ENCODE assay signal across 8 mouse cellular contexts in the genomic region with DNA sequence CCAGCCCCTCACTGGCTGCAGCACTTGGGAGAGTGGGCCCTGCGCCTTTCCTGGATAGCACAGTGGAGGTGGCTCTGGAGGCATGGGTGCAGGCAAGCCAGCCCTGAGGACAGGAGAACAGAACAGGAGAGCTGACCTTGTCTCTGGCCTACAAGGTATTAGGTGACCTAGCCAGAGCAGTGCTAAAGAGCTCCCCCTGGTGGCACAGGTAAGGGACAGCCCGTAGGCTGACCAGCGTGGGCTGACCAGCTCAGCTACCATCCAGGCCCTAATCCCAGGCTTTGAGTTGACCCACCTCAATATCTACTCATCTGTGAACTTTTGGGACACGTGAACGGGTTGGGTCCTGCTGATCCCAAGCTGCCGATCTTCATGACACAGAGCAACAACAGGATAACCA.
DNase-seq lines count a peak whose midpoint lies in the region; ATAC-seq and TF ChIP-seq lines count a peak whose summit lies in the region.

No protein-coding gene starts in this region.

- no peak overlapping the region for H3K4me2 ChIP-seq in CH12.LX (ENCODE audit: insufficient read depth, low read depth, poor library complexity, severe bottlenecking)
- H3K4me2 ChIP-seq in kidney, postnatal 0 days (ENCODE audit: low read length) = no peak overlapping the region

- TF ChIP-seq POLR2A in CH12.LX (IDR thresholded peaks at IDR 0.05; ENCODE audit: low read depth, low read length) = no peak

- dilution Hi-C loops in CH12.LX (cut with MboI; ENCODE audit: extremely low pct_ligation_motif_present, extremely low pct_unique_long_range_greater_than_20kb, low sequenced_read_pairs) = no loop called here

- no peak overlapping the region for H3K27ac ChIP-seq in CH12.LX (ENCODE audit: insufficient read depth, low read depth)
- no peak overlapping the region for H3K27ac ChIP-seq in kidney, postnatal 0 days

- H3K9me3 ChIP-seq in CH12.LX (replicated peaks; ENCODE audit: low read length) = no peaks in the 10 kb centered on the region
- H3K9me3 ChIP-seq in kidney, postnatal 0 days (replicated peaks; ENCODE audit: low read length) = no peaks in the 10 kb centered on the region

- H3K4me3 ChIP-seq in CH12.LX (replicated peaks in 1 of 3; ENCODE audit: low read depth in 2 of 3, low read length in 2 of 3, poor library complexity in 1 of 3) = no peak overlapping the region
- H3K4me3 ChIP-seq in kidney, postnatal 0 days (replicated peaks; ENCODE audit: low read depth, low read length) = no peak overlapping the region

- H3K36me3 ChIP-seq in CH12.LX (replicated peaks in 1 of 2; ENCODE audit: control insufficient read depth in 1 of 2, insufficient read depth in 1 of 2, low read length in 1 of 2) = no peaks in the 10 kb centered on the region
- H3K36me3 ChIP-seq in kidney, postnatal 0 days (ENCODE audit: insufficient read depth, low read length) = no peaks in the 10 kb centered on the region

- H3K4me1 ChIP-seq in CH12.LX (ENCODE audit: control insufficient read depth in 1 of 2, insufficient read depth in 2 of 2) = peaks cover 4 to 17% of the 10 kb centered on the region in 2 experiments
- no peaks in the 10 kb centered on the region for H3K4me1 ChIP-seq in kidney, postnatal 0 days (replicated peaks; ENCODE audit: insufficient read depth, low read length)

- H3K9ac ChIP-seq in CH12.LX (ENCODE audit: insufficient read depth, low read depth) = no peak overlapping the region
- no peak overlapping the region for H3K9ac ChIP-seq in kidney, postnatal 0 days (ENCODE audit: low read depth, low read length)

- DNase-seq in cerebellum, adult 11 months = peak; percentile 5
- DNase-seq in cerebellum, postnatal 4 days (ENCODE audit: low spot score in 2 of 2) = no peak
- peak; percentile 24 for DNase-seq in CH12.LX (ENCODE audit: extremely low read depth)
- peak; percentile 44 to 68 for DNase-seq in cerebellum, postnatal 14 days
- DNase-seq in kidney, postnatal 0 days (ENCODE audit: low spot score) = peak; percentile 18
- DNase-seq in layer of hippocampus, postnatal 10 days (ENCODE audit: low spot score in 2 of 2) = no peak

- no peak for TF ChIP-seq EP300 in CH12.LX (IDR thresholded peaks at IDR 0.05; ENCODE audit: low read length)

- no peaks in the 10 kb centered on the region for H3K27me3 ChIP-seq in CH12.LX (replicated peaks)
- H3K27me3 ChIP-seq in kidney, postnatal 0 days (ENCODE audit: insufficient read depth, low read length) = no peaks in the 10 kb centered on the region

- no peak; the same call in 1 of the 2 replicates for ATAC-seq in kidney, postnatal 0 days (replicated peaks; ENCODE audit: low FRiP score, low read depth)
- ATAC-seq in megakaryocyte progenitor cell, adult 5-6 weeks (replicated peaks; ENCODE audit: poor library complexity) = 0 out of 2 replicates have a peak, but pooled peaks have one; percentile 44
- ATAC-seq in monocyte, adult 5-6 weeks (replicated peaks; ENCODE audit: insufficient number of reproducible peaks, low FRiP score, low TSS enrichment, poor library complexity, severe bottlenecking) = no peak; the same call in 1 of the 2 replicates

- no peaks in the 10 kb centered on the region for H3K79me2 ChIP-seq in CH12.LX (replicated peaks; ENCODE audit: control insufficient read depth, extremely low read depth, insufficient read depth, poor library complexity, severe bottlenecking)

- in situ Hi-C loops in CH12.LX (cut with MboI; ENCODE audit: low pct_ligation_motif_present, low pct_unique_long_range_greater_than_20kb, low sequenced_read_pairs) = loop anchor here (10.0 to 25.0 kb wide), 2 partner anchors 261 to 424 kb away; partner anchors contain the start of gene Slc38a2

- TF ChIP-seq CTCF in CH12.LX (conservative IDR thresholded peaks at IDR 0.05 in 1 of 2, IDR thresholded peaks at IDR 0.05 in 1 of 2; ENCODE audit: low read depth in 2 of 2, low read length in 2 of 2) = peak; percentile 77 to 88
- TF ChIP-seq CTCF in kidney, postnatal 0 days (IDR thresholded peaks at IDR 0.05; ENCODE audit: low read depth) = peak; percentile 76

- WGBS in kidney, postnatal 0 days = 75% methylated on average over 6 of the region's 6 CpGs

- peak; percentile 41 for TF ChIP-seq RAD21 in CH12.LX (IDR thresholded peaks at IDR 0.05; ENCODE audit: low read depth, low read length)

TF ChIP-seq in CH12.LX, 34 proteins besides CTCF, POLR2A, EP300 and RAD21:
- TF ChIP-seq POLR2AphosphoS2 (IDR thresholded peaks at IDR 0.05; ENCODE audit: low read depth, low read length) (no peak), SMC3 (IDR thresholded peaks at IDR 0.05; ENCODE audit: low read depth, low read length) (peak; percentile 59), MAFK (IDR thresholded peaks at IDR 0.05; ENCODE audit: insufficient replicate concordance, low read length) (no peak)

Comparison
In these comparisons a context has a peak if more than half of its experiments do, and no peak if none do; other contexts are left out.
1. DNase-seq: peak in cerebellum, adult 11 months (single experiment), CH12.LX (single experiment), cerebellum, postnatal 14 days (2 of 2) and kidney, postnatal 0 days (single experiment); none in cerebellum, postnatal 4 days (0 of 2) and layer of hippocampus, postnatal 10 days (0 of 2).